Mouse (Mus musculus) limb, embryonic 14.5 days (tissue): ENCODE results near the gene Gm11096. TPM values are rescaled to one million over a fixed set of nuclear protein-coding genes. Genes with fewer than 3 reads are reported as not detected.

Source experiments
- ATAC-seq: fragments of 200-750 bp; cut with Nextera tagmentation; 2 replicates; pipeline ENCODE4 v1.8.0; 2017; ENCODE audit warnings: low read depth, moderate number of reproducible peaks, moderate TSS enrichment; ENCODE audit not compliant: low FRiP score
- DNase-seq: peaks from one replicate; pipeline ENCODE4 v3.0.0-alpha.2; 2015; ENCODE audit warnings: low spot score
- H3K27ac ChIP-seq: fragments of 300-500 bp; sonication (generic); replicated peaks from 2 replicates; pipeline ENCODE4 v1.5.1; 2014; ENCODE audit warnings: low read depth, mild to moderate bottlenecking, low read length, moderate library complexity, mixed read lengths
- H3K27me3 ChIP-seq: fragments of 300-500 bp; sonication (generic); 2 replicates; pipeline ENCODE4 v1.6.1; 2014; ENCODE audit warnings: low read length, mixed read lengths; ENCODE audit not compliant: control insufficient read depth, insufficient read depth
- H3K36me3 ChIP-seq: fragments of 300-500 bp; sonication (generic); 2 replicates; pipeline ENCODE4 v1.6.1; 2014; ENCODE audit warnings: mild to moderate bottlenecking, low read length, moderate library complexity, mixed read lengths; ENCODE audit not compliant: control insufficient read depth, insufficient read depth
- H3K4me1 ChIP-seq: fragments of 300-500 bp; sonication (generic); 2 replicates; pipeline ENCODE4 v1.6.1; 2014; ENCODE audit warnings: antibody characterized with exemption, low read length, mixed read lengths; ENCODE audit not compliant: control insufficient read depth, insufficient read depth
- H3K4me2 ChIP-seq: fragments of 300-500 bp; sonication (generic); replicated peaks from 2 replicates; pipeline ENCODE4 v1.6.1; 2014; ENCODE audit warnings: low read depth, mild to moderate bottlenecking, low read length, moderate library complexity; ENCODE audit not compliant: severe bottlenecking
- H3K4me3 ChIP-seq: fragments of 300-500 bp; sonication (generic); replicated peaks from 2 replicates; pipeline ENCODE4 v1.5.1; 2014; ENCODE audit warnings: low read length
- H3K9ac ChIP-seq: fragments of 300-500 bp; sonication (generic); 2 replicates; pipeline ENCODE4 v1.6.1; 2014; ENCODE audit warnings: mild to moderate bottlenecking, low read depth, low read length, moderate library complexity; ENCODE audit not compliant: severe bottlenecking
- H3K9me3 ChIP-seq: fragments of 300-500 bp; sonication (generic); 2 replicates; pipeline ENCODE4 v1.6.1; 2016; ENCODE audit warnings: low read length; ENCODE audit not compliant: control insufficient read depth
- POLR2A ChIP-seq: fragments of 200-500 bp; IDR thresholded peaks from 2 replicates; pipeline ENCODE4 v1.8.0; 2012; ENCODE audit warnings: inconsistent platforms, mild to moderate bottlenecking, moderate library complexity, borderline replicate concordance; ENCODE audit not compliant: insufficient read depth, insufficient read length; ENCODE audit errors: extremely low read depth
- WGBS: fragments of 180-500 bp; shearing (Covaris S2); extraction: QIAGEN DNeasy Blood & Tissue Kit; methylation state at CpG from one replicate; pipeline ENCODE4 v1.1.7; 2014; 5-methylcytosine and 5-hydroxymethylcytosine counted together
- polyA plus RNA-seq, 2 experiments: library from polyadenylated mRNA; depleted of rRNA in 1 of 2; stranded (reverse) in 1 of 2; unstranded in 1 of 2; fragments of >200 nt; fragmentation: Nextera tagmentation in 1 of 2; extraction: Ambion mirVana in 1 of 2; gene quantifications; 2 replicates each; pipeline versions ENCODE4 v1.2.1 to v1.2.3; 2012 to 2014

Gm11096 gene
- polyA plus RNA-seq, 2 experiments, result not detected

GRCm38 (mm10) chr17:81402636-81403035, 38.9 kb upstream of the Gm11096 start:
- Histone ChIP-seq H3K27me3 (no peaks in the 10 kb centered on the region), H3K9ac (no peak overlapping the region), H3K27ac (no peak overlapping the region), H3K4me1 (no peaks in the 10 kb centered on the region), H3K36me3 (peaks cover 2% of the 10 kb centered on the region; the same call in 1 of the 2 replicates), H3K4me2 (no peak overlapping the region), H3K4me3 (no peak overlapping the region), H3K9me3 (no peaks in the 10 kb centered on the region)
- ATAC-seq (no peak), DNase-seq (peak; percentile 37)
- no peak for TF ChIP-seq POLR2A
- WGBS, result 76% methylated on average over 2 of the region's 2 CpGs

GRCm38 (mm10) chr17:81403121-81403520, 38.4 kb upstream of the Gm11096 start:
- WGBS, result 91% methylated on average over 4 of the region's 4 CpGs
- no peak for TF ChIP-seq POLR2A
- Histone ChIP-seq H3K9me3 (no peaks in the 10 kb centered on the region), H3K4me2 (no peak overlapping the region), H3K9ac (no peak overlapping the region), H3K36me3 (peaks cover 7% of the 10 kb centered on the region; the same call in 1 of the 2 replicates), H3K27ac (no peak overlapping the region), H3K4me3 (no peak overlapping the region), H3K27me3 (no peaks in the 10 kb centered on the region), H3K4me1 (no peaks in the 10 kb centered on the region)
- ATAC-seq, result no peak
- no peak for DNase-seq

- H3K9me3 ChIP-seq, result no peaks in the 10 kb centered on the region
- no peak overlapping the region for H3K4me2 ChIP-seq
- ATAC-seq, result no peak
- H3K9ac ChIP-seq, result no peak overlapping the region
- no peaks in the 10 kb centered on the region for H3K4me1 ChIP-seq
- no peak overlapping the region for H3K27ac ChIP-seq
- H3K36me3 ChIP-seq, result peaks cover 10% of the 10 kb centered on the region; the same call in 1 of the 2 replicates
- no peaks in the 10 kb centered on the region for H3K27me3 ChIP-seq
- no peak for DNase-seq
- H3K4me3 ChIP-seq, result no peak overlapping the region
- TF ChIP-seq POLR2A, result no peak
- WGBS, result 68% methylated on average over 4 of the region's 4 CpGs
Observed at GRCm38 (mm10) chr17:81404225-81404624, 37.3 kb upstream of the Gm11096 start.

- no peak overlapping the region for H3K27ac ChIP-seq
- no peaks in the 10 kb centered on the region for H3K27me3 ChIP-seq
- no peak overlapping the region for H3K4me2 ChIP-seq
- peaks cover 3% of the 10 kb centered on the region; the same call in 1 of the 2 replicates for H3K4me1 ChIP-seq
- DNase-seq, result no peak
- H3K36me3 ChIP-seq, result peaks cover 10% of the 10 kb centered on the region; the same call in 1 of the 2 replicates
- 88% methylated on average over 4 of the region's 4 CpGs for WGBS
- no peak for TF ChIP-seq POLR2A
- no peak overlapping the region for H3K9ac ChIP-seq
- no peak overlapping the region for H3K4me3 ChIP-seq
- ATAC-seq, result no peak
- no peaks in the 10 kb centered on the region for H3K9me3 ChIP-seq
Observed at GRCm38 (mm10) chr17:81412736-81413135, 28.8 kb upstream of the Gm11096 start.

GRCm38 (mm10) chr17:81416361-81417114, 25.0 kb upstream of the Gm11096 start:
- TF ChIP-seq POLR2A, result no peak
- no peak overlapping the region for H3K4me2 ChIP-seq
- DNase-seq (no peak), ATAC-seq (no peak)
- H3K9me3 ChIP-seq, result no peaks in the 10 kb centered on the region
- H3K27me3 ChIP-seq, result no peaks in the 10 kb centered on the region
- H3K36me3 ChIP-seq, result 0 out of 2 replicates have a peak, but pooled peaks cover 4% of the 10 kb centered on the region
- H3K4me1 ChIP-seq, result peaks cover 3% of the 10 kb centered on the region; the same call in 1 of the 2 replicates
- H3K9ac ChIP-seq, result no peak overlapping the region
- 85% methylated on average over 6 of the region's 6 CpGs for WGBS
- H3K27ac ChIP-seq, result no peak overlapping the region
- H3K4me3 ChIP-seq, result no peak overlapping the region
